In genomic region chr13:72920368-72920767, GRCm38 (mm10) we compare ENCODE assay signal across 28 mouse cellular contexts.
DNase-seq lines count a peak whose midpoint lies in the region; ATAC-seq lines count a peak whose summit lies in the region.
"Had no signal": no experiment of that assay in that cellular context is flagged by ENCODE, and none has a peak within 500 bp of the region (broad histone marks: within the 10 kb centered on the region; RNA-seq: fewer than 3 reads in every experiment).

No protein-coding gene starts in this region.

- no peaks in the 10 kb centered on the region for H3K36me3 ChIP-seq in embryonic facial prominence, embryonic 11.5 days (replicated peaks; ENCODE audit: control insufficient read depth, insufficient read depth, low read depth, low read length)
- no peaks in the 10 kb centered on the region for H3K36me3 ChIP-seq in embryonic facial prominence, embryonic 10.5 days (replicated peaks)
- no peaks in the 10 kb centered on the region for H3K36me3 ChIP-seq in midbrain, embryonic 14.5 days (ENCODE audit: control insufficient read depth, insufficient read depth, low read length)
- H3K36me3 ChIP-seq in midbrain, embryonic 11.5 days (ENCODE audit: control insufficient read depth, insufficient read depth, low read length), result no peaks in the 10 kb centered on the region
- no peaks in the 10 kb centered on the region for H3K36me3 ChIP-seq in embryonic facial prominence, embryonic 12.5 days
- H3K36me3 ChIP-seq: embryonic facial prominence, embryonic 13.5 days; embryonic facial prominence, embryonic 15.5 days; forebrain, embryonic 10.5 days; forebrain, embryonic 12.5 days; G1E had no signal

- no peaks in the 10 kb centered on the region for H3K4me1 ChIP-seq in embryonic facial prominence, embryonic 11.5 days (ENCODE audit: control insufficient read depth, insufficient read depth, low read length)
- peaks cover 6% of the 10 kb centered on the region for H3K4me1 ChIP-seq in embryonic facial prominence, embryonic 10.5 days
- H3K4me1 ChIP-seq in midbrain, embryonic 14.5 days (ENCODE audit: control insufficient read depth, insufficient read depth, low read length), result no peaks in the 10 kb centered on the region
- no peaks in the 10 kb centered on the region for H3K4me1 ChIP-seq in midbrain, embryonic 11.5 days (ENCODE audit: control insufficient read depth, insufficient read depth, low read length)
- H3K4me1 ChIP-seq in embryonic facial prominence, embryonic 12.5 days, result no peaks in the 10 kb centered on the region
- H3K4me1 ChIP-seq: embryonic facial prominence, embryonic 15.5 days; forebrain, embryonic 12.5 days had no signal

- H3K4me2 ChIP-seq in embryonic facial prominence, embryonic 11.5 days (ENCODE audit: low read depth, low read length), result no peak overlapping the region
- H3K4me2 ChIP-seq in midbrain, embryonic 14.5 days (ENCODE audit: low read length), result no peak overlapping the region
- no peak overlapping the region for H3K4me2 ChIP-seq in midbrain, embryonic 11.5 days
- no peak overlapping the region for H3K4me2 ChIP-seq in embryonic facial prominence, embryonic 12.5 days (replicated peaks)
- H3K4me2 ChIP-seq: embryonic facial prominence, embryonic 13.5 days; embryonic facial prominence, embryonic 15.5 days; forebrain, embryonic 12.5 days had no signal

- H3K4me3 ChIP-seq in embryonic facial prominence, embryonic 11.5 days (ENCODE audit: low read depth, low read length), result no peak overlapping the region
- no peak overlapping the region for H3K4me3 ChIP-seq in embryonic facial prominence, embryonic 10.5 days
- no peak overlapping the region for H3K4me3 ChIP-seq in midbrain, embryonic 14.5 days (replicated peaks; ENCODE audit: low read depth, low read length)
- H3K4me3 ChIP-seq in midbrain, embryonic 11.5 days (ENCODE audit: low read depth, low read length), result no peak overlapping the region
- no peak overlapping the region for H3K4me3 ChIP-seq in embryonic facial prominence, embryonic 12.5 days
- H3K4me3 ChIP-seq: embryonic facial prominence, embryonic 13.5 days; embryonic facial prominence, embryonic 15.5 days; erythroblast, embryonic 14.5 days; forebrain, embryonic 10.5 days; forebrain, embryonic 12.5 days had no signal

- WGBS in embryonic facial prominence, embryonic 11.5 days, result 15% methylated on average over 1 of the region's 1 CpGs
- WGBS in embryonic facial prominence, embryonic 10.5 days, result 18% methylated on average over 1 of the region's 1 CpGs
- WGBS in midbrain, embryonic 14.5 days, result 30% methylated on average over 1 of the region's 1 CpGs
- WGBS in midbrain, embryonic 11.5 days, result 43% methylated on average over 1 of the region's 1 CpGs
- 14% methylated on average over 1 of the region's 1 CpGs for WGBS in embryonic facial prominence, embryonic 12.5 days

- no peaks in the 10 kb centered on the region for H3K9me3 ChIP-seq in embryonic facial prominence, embryonic 11.5 days (replicated peaks; ENCODE audit: control insufficient read depth, low read length)
- H3K9me3 ChIP-seq in embryonic facial prominence, embryonic 10.5 days, result no peaks in the 10 kb centered on the region
- H3K9me3 ChIP-seq in midbrain, embryonic 14.5 days (ENCODE audit: control insufficient read depth, low read length), result no peaks in the 10 kb centered on the region
- H3K9me3 ChIP-seq in midbrain, embryonic 11.5 days (ENCODE audit: control insufficient read depth, low read length), result no peaks in the 10 kb centered on the region
- H3K9me3 ChIP-seq in embryonic facial prominence, embryonic 12.5 days, result no peaks in the 10 kb centered on the region
- H3K9me3 ChIP-seq: embryonic facial prominence, embryonic 13.5 days; embryonic facial prominence, embryonic 15.5 days; forebrain, embryonic 10.5 days; forebrain, embryonic 12.5 days had no signal

- peak; percentile 28 for DNase-seq in embryonic facial prominence, embryonic 11.5 days (ENCODE audit: low spot score)
- DNase-seq in embryonic facial prominence, embryonic 10.5 days (ENCODE audit: low spot score), result no peak
- DNase-seq in midbrain, embryonic 14.5 days, result peak; percentile 28
- no peak for DNase-seq in midbrain, embryonic 11.5 days (ENCODE audit: low spot score, missing footprints)
- DNase-seq in retina, embryonic 14.5 days (ENCODE audit: low spot score), result peak; percentile 37
- no peak for DNase-seq in retina, postnatal 1 day
- DNase-seq in adrenal gland, adult 2 months, result no peak
- DNase-seq: adrenal gland, postnatal 10 days; adrenal gland, postnatal 25 days; B cell, adult 2 months; cerebellum, adult 11 months; cerebellum, adult 18-20 months; cerebellum, adult 8-10 months; cerebellum, postnatal 10 days; cerebellum, postnatal 25 days had no signal

- no peak overlapping the region for H3K27ac ChIP-seq in embryonic facial prominence, embryonic 11.5 days (replicated peaks; ENCODE audit: low read depth, low read length)
- H3K27ac ChIP-seq in embryonic facial prominence, embryonic 10.5 days (replicated peaks), result no peak overlapping the region
- no peak overlapping the region for H3K27ac ChIP-seq in midbrain, embryonic 14.5 days (replicated peaks; ENCODE audit: low read depth, low read length)
- no peak overlapping the region for H3K27ac ChIP-seq in midbrain, embryonic 11.5 days (ENCODE audit: low read depth, low read length)
- H3K27ac ChIP-seq in embryonic facial prominence, embryonic 12.5 days, result no peak overlapping the region
- H3K27ac ChIP-seq: embryonic facial prominence, embryonic 13.5 days; embryonic facial prominence, embryonic 15.5 days; forebrain, embryonic 10.5 days; forebrain, embryonic 12.5 days had no signal

- no peak overlapping the region for H3K9ac ChIP-seq in embryonic facial prominence, embryonic 11.5 days (replicated peaks; ENCODE audit: low read length)
- H3K9ac ChIP-seq in midbrain, embryonic 14.5 days (replicated peaks; ENCODE audit: low read length), result no peak overlapping the region
- no peak overlapping the region for H3K9ac ChIP-seq in midbrain, embryonic 11.5 days (ENCODE audit: low read length)
- H3K9ac ChIP-seq in embryonic facial prominence, embryonic 12.5 days, result no peak overlapping the region
- H3K9ac ChIP-seq: embryonic facial prominence, embryonic 13.5 days; embryonic facial prominence, embryonic 15.5 days; forebrain, embryonic 12.5 days had no signal

- no peak for ATAC-seq in embryonic facial prominence, embryonic 11.5 days (replicated peaks; ENCODE audit: insufficient number of reproducible peaks, low FRiP score, low TSS enrichment, low read depth)
- no peak for ATAC-seq in midbrain, embryonic 14.5 days (ENCODE audit: low FRiP score, low TSS enrichment)
- no peak for ATAC-seq in midbrain, embryonic 11.5 days (ENCODE audit: low FRiP score)
- 0 out of 2 replicates have a peak, but pooled peaks have one; percentile 64 for ATAC-seq in embryonic facial prominence, embryonic 12.5 days (ENCODE audit: insufficient number of reproducible peaks, insufficient read depth, low FRiP score, low TSS enrichment)
- ATAC-seq: activated CD4-positive, CD25-positive, alpha-beta regulatory T cell, adult 4 months; CD4-positive, CD25-positive, alpha-beta regulatory T cell, adult 4 months; forebrain, embryonic 14.5 days; forebrain, embryonic 16.5 days; Patski had no signal

- H3K27me3 ChIP-seq in embryonic facial prominence, embryonic 11.5 days (ENCODE audit: control insufficient read depth, insufficient read depth, low read length), result no peaks in the 10 kb centered on the region
- H3K27me3 ChIP-seq in embryonic facial prominence, embryonic 10.5 days (replicated peaks; ENCODE audit: low read depth, poor library complexity, severe bottlenecking), result no peaks in the 10 kb centered on the region
- no peaks in the 10 kb centered on the region for H3K27me3 ChIP-seq in midbrain, embryonic 14.5 days (ENCODE audit: control insufficient read depth, insufficient read depth, low read length)
- no peaks in the 10 kb centered on the region for H3K27me3 ChIP-seq in midbrain, embryonic 11.5 days (ENCODE audit: control insufficient read depth, insufficient read depth, low read length)
- H3K27me3 ChIP-seq in embryonic facial prominence, embryonic 12.5 days, result no peaks in the 10 kb centered on the region
- H3K27me3 ChIP-seq: CH12.LX; embryonic facial prominence, embryonic 13.5 days; embryonic facial prominence, embryonic 15.5 days; forebrain, embryonic 12.5 days had no signal

Comparison
In these comparisons a context has a peak if more than half of its experiments do, and no peak if none do; other contexts are left out.
1. DNase-seq: peak in embryonic facial prominence, embryonic 11.5 days (single experiment), midbrain, embryonic 14.5 days (single experiment) and retina, embryonic 14.5 days (single experiment); none in embryonic facial prominence, embryonic 10.5 days (single experiment), midbrain, embryonic 11.5 days (single experiment), retina, postnatal 1 day (single experiment) and adrenal gland, adult 2 months (single experiment).